Mouse (Mus musculus): ENCODE data around the gene Scamp4.
"Not testable (repeated sequence)": the region's sequence is repeated elsewhere in the genome, so short reads cannot be mapped to it uniquely, and the experiment has no call there.

The Scamp4 gene

GRCm38 (mm10) chr10:80610116-80610785, 7.6 kb downstream of the Scamp4 start:
- no peak for DNase-seq (ENCODE audit: low spot score in 2 of 2)

GRCm38 (mm10) chr10:80611024-80611423, 8.4 kb downstream of the Scamp4 start:
- peak; percentile 79 to 88 for DNase-seq (ENCODE audit: low spot score in 2 of 2)

- no peak for DNase-seq (ENCODE audit: low spot score in 2 of 2)
Measured at GRCm38 (mm10) chr10:80611905-80612304, 9.2 kb downstream of the Scamp4 start.

GRCm38 (mm10) chr10:80613821-80614220, 11.1 kb downstream of the Scamp4 start:
- DNase-seq (ENCODE audit: low spot score in 2 of 2): no peak

GRCm38 (mm10) chr10:80614351-80614750, 11.7 kb downstream of the Scamp4 start:
- peak; percentile 36 to 38 for DNase-seq (ENCODE audit: low spot score in 2 of 2)

GRCm38 (mm10) chr10:80618181-80618580, 15.5 kb downstream of the Scamp4 start:
- DNase-seq (ENCODE audit: low spot score in 2 of 2): peak; percentile 74 to 80

GRCm38 (mm10) chr10:80619465-80620244, 17.0 kb downstream of the Scamp4 start:
- no peak for DNase-seq (ENCODE audit: low spot score in 2 of 2)

GRCm38 (mm10) chr10:80620365-80620764, 17.7 kb downstream of the Scamp4 start:
- no peak for DNase-seq (ENCODE audit: low spot score in 2 of 2)

- DNase-seq (ENCODE audit: low spot score in 2 of 2): no peak
Measured at GRCm38 (mm10) chr10:80620796-80621689, 18.4 kb downstream of the Scamp4 start.

- no peak for DNase-seq (ENCODE audit: low spot score in 2 of 2)
Measured at GRCm38 (mm10) chr10:80621690-80621939, 18.9 kb downstream of the Scamp4 start.

- peak; percentile 98 to 99 for DNase-seq (ENCODE audit: low spot score in 2 of 2)
Measured at GRCm38 (mm10) chr10:80621940-80622660, 19.4 kb downstream of the Scamp4 start.

GRCm38 (mm10) chr10:80622661-80623456, 20.2 kb downstream of the Scamp4 start, which contains the start of gene Csnk1g2:
TSS of gene Csnk1g2 (plus strand) at chr10:80622838.
- DNase-seq (ENCODE audit: low spot score in 2 of 2): peak; percentile 80 to 82

- peak; percentile 79 to 80 for DNase-seq (ENCODE audit: low spot score in 2 of 2)
Measured at GRCm38 (mm10) chr10:80623457-80624191, 21.0 kb downstream of the Scamp4 start.

GRCm38 (mm10) chr10:80625764-80626163, 23.1 kb downstream of the Scamp4 start:
- no peak for DNase-seq (ENCODE audit: low spot score in 2 of 2)

- no peak for DNase-seq (ENCODE audit: low spot score in 2 of 2)
Measured at GRCm38 (mm10) chr10:80627685-80628084, 25.0 kb downstream of the Scamp4 start.

GRCm38 (mm10) chr10:80628925-80629324, 26.3 kb downstream of the Scamp4 start:
- DNase-seq (ENCODE audit: low spot score in 2 of 2): no peak

- DNase-seq (ENCODE audit: low spot score in 2 of 2): no peak
Measured at GRCm38 (mm10) chr10:80635345-80635744, 32.7 kb downstream of the Scamp4 start.

GRCm38 (mm10) chr10:80646936-80647335, 44.3 kb downstream of the Scamp4 start:
- DNase-seq (ENCODE audit: low spot score in 2 of 2): no peak

- DNase-seq (ENCODE audit: low spot score in 2 of 2): not testable (repeated sequence)
Measured at GRCm38 (mm10) chr10:80649910-80650309, 47.2 kb downstream of the Scamp4 start.

- no peak for DNase-seq (ENCODE audit: low spot score in 2 of 2)
Measured at GRCm38 (mm10) chr10:80650392-80650791, 47.7 kb downstream of the Scamp4 start.

All from thymus, postnatal 10 days (tissue).